In the genomic region with DNA sequence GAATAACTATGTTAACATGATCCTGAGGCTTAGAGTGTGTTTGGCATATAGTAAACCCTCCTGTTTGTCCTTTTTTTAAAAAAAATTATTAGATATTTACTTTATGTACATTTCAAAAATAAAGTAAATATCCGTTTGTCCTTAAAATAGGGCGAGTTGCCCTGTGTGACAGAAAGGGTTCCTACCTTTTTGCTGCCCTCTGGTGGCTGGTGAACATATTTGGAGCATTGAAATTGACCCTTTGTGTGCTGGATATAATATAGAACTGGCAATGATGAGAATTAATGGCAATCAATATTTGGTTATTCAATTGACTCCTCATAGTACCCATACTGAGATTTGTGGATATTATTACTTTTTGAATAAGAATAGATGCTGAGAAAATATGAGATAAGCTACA, we compare ENCODE assay signal across 8 mouse cellular contexts.
A peak's percentile ranks its signal among the peaks of the same experiment; 100 is the strongest.
DNase-seq lines count a peak whose midpoint lies in the region; ATAC-seq and TF ChIP-seq lines count a peak whose summit lies in the region.

No protein-coding gene starts in this region.

- H3K27ac ChIP-seq in layer of hippocampus, adult 2 months: no peak overlapping the region

- no peak for ATAC-seq in CD4-positive, CD25-positive, alpha-beta regulatory T cell, adult 4 months

- peak; percentile 2 for DNase-seq in CD4-positive, CD25-positive, alpha-beta regulatory T cell, adult 2 months (ENCODE audit: low read depth, low spot score)
- DNase-seq in layer of hippocampus, adult 2 months (ENCODE audit: low spot score in 2 of 2): peak; percentile 5 to 32
- DNase-seq in layer of hippocampus, adult 9-10 months (ENCODE audit: low spot score): no peak
- DNase-seq in MN1 (ENCODE audit: low spot score): peak; percentile 7
- peak; percentile 69 for DNase-seq in embryo, embryonic 10.5 days (ENCODE audit: low spot score)
- DNase-seq in left cerebral cortex, postnatal 25 days (ENCODE audit: low spot score in 2 of 2): peak; percentile 23
- peak; percentile 42 for DNase-seq in thymus, postnatal 4 days

- peak; percentile 86 for TF ChIP-seq CTCF in layer of hippocampus, adult 2 months (conservative IDR thresholded peaks at IDR 0.05)

- intact Hi-C loops in left cerebral cortex, postnatal 25 days (cut with DNase I): loop anchor here (1.0 to 5.0 kb wide), 2 partner anchors 273 to 309 kb away; no protein-coding TSS in a partner anchor

- H3K4me3 ChIP-seq in layer of hippocampus, adult 2 months: no peak overlapping the region
